Mouse (Mus musculus): ENCODE data around the gene Mtmr4.
A peak's percentile ranks its signal among the peaks of the same experiment; 100 is the strongest.

The Mtmr4 gene

DNA sequence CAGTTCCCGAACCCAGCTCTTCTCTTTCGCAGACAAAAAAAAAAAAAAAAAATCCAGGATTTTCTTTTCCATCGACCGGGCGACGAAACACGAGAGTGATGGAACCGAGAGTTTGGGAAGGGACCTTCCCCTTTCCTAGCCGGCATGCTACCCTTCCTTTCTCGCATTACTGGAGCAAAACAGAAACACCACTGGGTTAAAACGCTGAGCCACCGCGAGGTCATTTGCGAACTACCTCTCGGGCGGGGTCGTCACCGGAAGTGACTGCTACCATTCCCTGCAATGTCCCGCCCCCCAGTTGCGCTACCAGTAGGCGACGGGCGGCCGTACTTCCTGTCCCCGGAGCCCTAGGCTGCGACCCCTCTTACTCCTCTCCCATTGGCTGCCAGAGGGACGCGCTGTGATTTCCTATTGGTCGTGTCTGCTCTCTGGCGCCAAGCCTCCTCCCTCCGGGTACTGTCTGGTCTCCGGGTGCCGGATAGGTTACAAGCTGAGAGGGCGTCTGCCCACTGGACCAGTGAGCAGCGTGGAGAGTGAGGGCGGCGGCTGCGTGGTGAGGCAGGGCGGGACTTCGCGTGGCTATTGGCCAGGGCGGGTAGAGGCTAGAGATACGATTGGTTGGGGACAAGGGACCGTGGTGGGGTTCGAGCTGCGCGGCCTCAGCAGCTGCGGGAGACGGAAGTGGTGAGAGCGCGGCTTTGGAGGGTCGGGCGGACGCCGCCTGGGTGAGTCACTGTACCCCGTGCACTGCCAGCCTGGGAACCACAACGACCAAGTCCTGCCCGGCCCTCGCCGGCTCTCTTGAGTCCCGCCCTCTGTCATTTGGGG lies at the start of gene Mtmr4:
TSS of gene Mtmr4 (plus strand) at position 637 of the 828 bp plus-strand sequence.
- peak; percentile 100 for DNase-seq (ENCODE audit: low spot score in 2 of 2)

DNA sequence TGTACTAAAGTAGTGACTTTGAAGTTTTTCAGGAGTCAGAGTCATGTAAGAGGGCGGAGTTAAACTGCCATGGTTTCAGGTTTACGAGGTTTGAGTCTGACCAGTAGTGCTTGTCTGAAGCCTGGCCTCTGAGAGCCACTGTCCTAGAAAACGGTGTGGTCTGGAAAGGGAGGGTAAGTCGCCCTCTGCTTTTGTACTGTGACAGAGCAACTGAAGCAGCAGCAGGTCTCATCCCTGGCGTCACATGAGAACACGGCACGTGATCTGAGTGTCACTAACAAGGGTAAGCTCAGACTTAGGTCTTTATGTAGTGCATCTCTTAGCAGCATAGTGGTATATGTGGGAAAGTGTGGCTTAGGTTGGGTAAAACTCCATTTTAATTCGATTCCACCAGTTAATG lies 49.7 kb upstream of the Mtmr4 start:
- no peak for DNase-seq (ENCODE audit: low spot score in 2 of 2)

DNA sequence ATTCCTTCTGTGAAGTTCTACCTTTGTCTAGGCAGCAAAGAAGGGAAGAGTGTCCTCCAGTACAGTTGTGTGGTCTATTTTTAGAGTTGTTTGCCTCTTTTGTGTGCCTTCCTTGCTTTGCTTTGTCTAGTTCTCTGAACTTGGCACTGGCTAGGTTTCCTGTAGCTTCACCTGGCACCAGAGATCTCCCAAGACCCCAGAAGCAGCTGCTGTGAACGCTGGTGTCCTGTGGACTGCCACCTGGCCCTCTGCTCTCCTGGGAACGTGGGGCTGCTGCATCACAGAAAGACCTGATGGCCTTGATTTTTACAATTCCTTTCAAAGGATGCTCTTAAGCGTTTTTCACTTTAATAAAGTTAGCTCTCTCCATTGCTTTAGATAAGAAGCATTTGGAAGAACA lies 49.1 kb upstream of the Mtmr4 start:
- DNase-seq (ENCODE audit: low spot score in 2 of 2), result no peak

GRCm38 (mm10) chr11:87553342-87553741 lies 38.6 kb upstream of the Mtmr4 start:
- peak in 1 of 2 experiments; percentile 24 for DNase-seq (ENCODE audit: low spot score in 2 of 2)

DNA sequence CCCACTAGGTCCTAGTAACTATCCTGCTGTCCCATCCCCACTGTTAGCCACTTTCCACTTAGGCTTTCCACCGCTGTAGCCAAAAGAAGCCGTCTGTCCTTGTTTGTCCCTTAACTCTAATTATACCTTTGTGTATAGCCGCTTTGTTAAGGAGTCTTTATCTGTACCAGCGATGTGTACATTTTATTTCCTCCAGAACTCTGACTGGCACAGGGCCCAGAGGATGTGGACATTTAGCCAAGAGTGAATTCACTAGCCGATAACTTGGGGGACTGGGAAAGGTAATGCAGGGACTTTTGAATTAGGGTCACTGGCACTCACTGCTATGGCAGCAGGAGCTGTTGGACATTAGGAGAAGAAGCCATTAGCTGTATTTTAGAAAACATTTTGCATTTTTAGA lies 37.6 kb upstream of the Mtmr4 start:
- DNase-seq (ENCODE audit: low spot score in 2 of 2), result no peak

DNA sequence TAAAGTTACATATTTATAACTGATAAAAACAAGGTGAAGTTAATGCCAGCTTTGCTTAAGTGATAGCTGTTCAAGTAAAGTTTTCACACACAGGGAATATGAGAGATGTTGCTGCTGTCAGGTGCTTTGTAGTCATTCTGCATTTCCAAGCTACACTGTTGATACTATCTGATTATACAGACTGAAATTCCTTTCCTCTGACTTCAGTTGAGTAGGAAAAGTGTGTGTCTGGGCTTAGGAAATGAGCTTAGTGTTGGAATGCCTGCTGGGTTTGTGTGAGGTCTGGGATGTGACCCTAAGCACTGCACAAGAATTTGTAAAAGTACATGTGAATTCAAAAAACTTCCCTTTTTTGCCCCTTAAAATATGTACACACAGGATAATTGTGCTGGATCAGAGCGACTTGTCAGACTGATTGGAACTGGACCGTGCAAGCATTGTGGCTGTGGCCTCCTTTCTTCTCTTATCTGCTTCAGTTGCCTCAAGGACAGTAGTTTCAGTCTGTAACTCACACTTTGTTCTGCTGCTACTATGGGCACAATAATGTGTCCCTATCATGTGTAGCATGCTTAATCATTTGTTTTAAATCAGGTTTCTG lies 36.8 kb upstream of the Mtmr4 start:
- no peak for DNase-seq (ENCODE audit: low spot score in 2 of 2)

GRCm38 (mm10) chr11:87561208-87561607 lies 30.8 kb upstream of the Mtmr4 start:
- DNase-seq (ENCODE audit: low spot score in 2 of 2), result no peak

- DNase-seq (ENCODE audit: low spot score in 2 of 2), result no peak
These were observed 25.5 kb upstream of the Mtmr4 start, which contains the start of gene Gm11492 for GRCm38 (mm10) chr11:87566501-87566900. Gm11492 (plus strand) TSS chr11:87566653.

GRCm38 (mm10) chr11:87568255-87568953 lies 23.6 kb upstream of the Mtmr4 start, which contains the start of gene Sept4:
Sept4 (plus strand) TSS chr11:87568903.
- DNase-seq (ENCODE audit: low spot score in 2 of 2), result no peak

DNA sequence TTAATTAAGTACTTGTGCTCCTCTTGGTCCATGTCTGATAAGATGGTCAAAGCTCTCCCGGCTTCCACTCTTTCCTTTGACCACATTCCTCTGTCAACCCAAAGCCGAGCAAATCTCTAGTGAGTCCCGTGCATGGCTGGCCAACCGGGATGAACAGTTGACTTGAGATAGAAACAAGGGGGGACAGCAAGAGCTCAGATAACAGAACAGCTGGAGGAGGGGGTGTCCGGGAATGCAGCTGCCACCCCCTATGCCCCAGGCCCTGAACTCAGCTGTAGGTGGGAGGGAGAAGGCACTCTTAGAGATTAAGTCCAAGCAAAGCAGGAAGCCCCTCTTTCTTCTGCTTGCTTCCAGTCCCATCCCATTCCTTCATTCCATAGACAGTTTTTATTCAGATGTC lies 21.2 kb upstream of the Mtmr4 start:
- DNase-seq (ENCODE audit: low spot score in 2 of 2), result no peak

DNA sequence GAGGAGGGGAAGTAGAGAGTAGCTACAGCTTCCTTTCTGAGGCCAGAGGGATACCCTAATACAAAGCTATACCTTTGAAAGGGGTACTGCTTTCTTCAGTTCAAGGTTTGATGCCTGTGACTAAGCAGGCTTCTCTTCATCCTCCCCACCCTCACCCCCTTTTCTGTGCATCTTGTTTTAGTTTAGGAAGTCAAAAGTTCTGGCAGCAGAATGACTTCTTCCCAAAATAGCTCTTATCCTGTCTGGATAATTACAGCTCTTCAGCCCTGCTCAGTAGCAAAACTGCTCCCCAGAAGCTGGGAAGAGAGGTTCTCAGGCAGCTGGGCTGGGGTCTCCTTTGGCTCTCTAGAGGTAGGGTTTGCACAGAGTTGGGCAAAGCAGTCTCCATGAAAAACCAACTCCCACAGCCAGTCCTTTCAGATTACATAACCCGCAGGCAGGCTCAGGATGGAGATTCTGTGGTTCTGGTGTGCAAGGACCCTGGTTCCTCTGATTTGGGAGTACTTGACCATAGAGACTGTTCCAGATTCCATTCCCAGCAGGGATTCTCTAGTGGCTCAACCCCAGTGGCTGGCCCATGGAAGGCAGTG lies 20.5 kb upstream of the Mtmr4 start:
- no peak for DNase-seq (ENCODE audit: low spot score in 2 of 2)

- no peak for DNase-seq (ENCODE audit: low spot score in 2 of 2)
These were observed 18.2 kb upstream of the Mtmr4 start for GRCm38 (mm10) chr11:87573751-87574150.

DNA sequence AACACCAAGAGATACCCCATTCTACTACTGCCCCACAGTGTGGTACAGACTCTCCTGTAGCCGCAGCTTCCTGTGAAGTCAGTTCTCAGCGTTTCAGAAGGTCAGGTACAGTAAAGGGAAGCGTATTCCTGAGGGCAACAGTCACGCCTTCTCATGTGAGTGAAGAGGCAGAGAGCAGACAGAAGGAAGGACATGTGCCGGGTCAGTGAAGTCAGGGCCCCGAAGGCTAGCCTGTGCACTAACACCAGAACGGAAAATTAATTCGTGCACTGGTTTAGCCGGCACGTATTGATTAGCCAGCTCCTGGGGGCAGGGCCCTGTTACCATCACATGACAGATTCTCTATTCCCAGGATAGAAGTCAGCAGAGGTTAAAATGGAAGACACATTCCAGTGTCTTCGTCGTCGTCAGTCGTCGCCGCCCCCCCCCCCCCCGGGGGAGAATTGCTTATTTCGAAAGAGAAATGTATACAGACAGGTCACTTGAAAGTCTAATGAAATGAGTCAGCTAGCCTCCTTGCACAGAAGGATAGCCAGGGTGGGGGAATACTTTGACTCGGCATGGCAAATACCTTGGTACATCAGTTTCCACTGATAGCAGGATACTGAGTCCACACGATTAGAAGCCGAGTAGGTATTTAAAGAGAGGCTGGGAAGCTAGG lies 17.3 kb upstream of the Mtmr4 start:
- DNase-seq (ENCODE audit: low spot score in 2 of 2), result no peak

DNA sequence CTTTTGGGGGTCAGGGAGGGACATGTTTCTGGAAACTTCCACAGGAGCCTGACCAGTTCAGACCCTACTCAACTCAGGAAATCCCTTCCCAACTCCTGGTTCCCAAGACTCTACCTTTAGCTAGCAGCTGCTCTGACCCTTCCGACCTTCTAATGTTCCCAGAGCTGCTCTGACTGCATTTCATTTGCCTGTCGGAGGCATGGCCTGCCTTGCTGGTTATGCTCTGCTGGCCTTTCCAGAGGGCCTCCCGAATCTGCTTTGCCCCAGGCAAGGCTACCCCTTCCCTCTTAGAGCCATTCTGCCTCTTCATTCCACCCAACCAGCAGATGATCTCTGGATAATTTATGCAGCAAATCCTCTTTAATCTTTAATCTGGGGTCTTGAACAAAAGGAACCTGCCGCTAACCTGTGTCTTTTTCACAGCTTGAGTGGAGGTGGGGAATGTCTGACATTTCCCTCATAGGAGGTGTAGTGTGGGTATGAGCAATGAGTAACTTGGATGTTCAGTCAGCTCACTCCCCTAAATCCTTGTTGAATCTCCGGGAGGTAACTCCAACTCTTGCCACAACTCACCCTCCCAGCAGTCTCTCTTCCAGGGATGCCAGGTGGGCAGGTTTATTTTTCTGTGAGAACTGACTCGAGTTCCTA lies 14.2 kb upstream of the Mtmr4 start:
- DNase-seq (ENCODE audit: low spot score in 2 of 2), result no peak

GRCm38 (mm10) chr11:87578249-87578962 lies 13.6 kb upstream of the Mtmr4 start:
- peak; percentile 60 to 73 for DNase-seq (ENCODE audit: low spot score in 2 of 2)

GRCm38 (mm10) chr11:87578963-87579601 lies 12.9 kb upstream of the Mtmr4 start:
- DNase-seq (ENCODE audit: low spot score in 2 of 2), result no peak

GRCm38 (mm10) chr11:87579713-87580112 lies 12.2 kb upstream of the Mtmr4 start:
- no peak for DNase-seq (ENCODE audit: low spot score in 2 of 2)

- no peak for DNase-seq (ENCODE audit: low spot score in 2 of 2)
These were observed 11.3 kb upstream of the Mtmr4 start for GRCm38 (mm10) chr11:87580543-87581085.

DNA sequence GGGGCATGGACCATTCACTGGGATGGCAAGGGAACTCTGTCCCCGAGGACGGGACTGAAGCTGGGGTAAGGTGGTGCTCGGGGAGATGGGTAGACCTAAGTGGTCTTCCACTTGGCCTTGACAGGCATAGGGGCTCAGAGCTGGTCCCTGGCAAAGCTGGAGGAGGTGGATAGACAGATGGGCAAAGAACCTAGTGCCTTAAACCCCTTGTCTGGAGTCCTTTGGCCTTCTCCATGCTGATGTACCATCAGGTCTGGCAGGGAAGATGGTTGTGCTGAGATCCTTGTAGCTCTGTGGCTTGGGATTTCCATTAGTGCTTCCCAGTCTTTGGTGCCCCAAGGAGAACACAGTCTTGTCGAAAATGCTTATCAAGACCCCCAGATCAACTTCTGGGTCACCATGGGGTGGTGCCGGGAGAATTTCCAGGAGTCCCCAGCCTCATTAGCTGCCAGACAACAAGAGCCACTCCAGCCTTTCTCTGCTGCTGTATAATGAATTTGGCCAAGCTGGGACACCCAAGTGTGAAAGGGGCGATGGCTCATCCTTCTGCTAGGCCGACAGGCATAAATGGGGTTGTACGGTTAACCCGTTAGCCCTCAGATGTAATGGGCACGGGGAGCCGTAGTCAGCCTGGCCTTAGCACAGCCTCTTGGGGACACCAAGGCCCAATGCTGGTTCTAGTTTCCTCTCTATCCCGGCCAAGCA lies 10.6 kb upstream of the Mtmr4 start:
- DNase-seq (ENCODE audit: low spot score in 2 of 2), result no peak

All from frontal cortex, postnatal 36 days (tissue).